In genomic region chr14:76791811-76792571, GRCm38 (mm10) we compare ENCODE assay signal across 8 mouse cellular contexts.
DNase-seq lines count a peak whose midpoint lies in the region; ATAC-seq and TF ChIP-seq lines count a peak whose summit lies in the region.

No protein-coding gene starts in this region.

- DNase-seq in liver, embryonic 11.5 days (ENCODE audit: low spot score) = no peak
- peak; percentile 60 for DNase-seq in embryo, embryonic 11 days
- DNase-seq in hindbrain, postnatal 0 days (ENCODE audit: low spot score) = peak; percentile 74
- no peak for DNase-seq in adrenal gland, adult 18-20 months (ENCODE audit: low spot score in 2 of 2)
- DNase-seq in adrenal gland, postnatal 4 days (ENCODE audit: low spot score in 2 of 2) = no peak

- H3K4me2 ChIP-seq in liver, embryonic 12.5 days = no peak overlapping the region
- H3K4me2 ChIP-seq in liver, embryonic 11.5 days = no peak overlapping the region
- H3K4me2 ChIP-seq in hindbrain, postnatal 0 days (ENCODE audit: low read depth, low read length) = no peak overlapping the region
- H3K4me2 ChIP-seq in midbrain, embryonic 12.5 days (replicated peaks) = 0 out of 2 replicates have a peak overlapping the region, but pooled peaks have one; percentile 4

- H3K4me1 ChIP-seq in liver, embryonic 12.5 days = peaks cover 8% of the 10 kb centered on the region; the same call in 1 of the 2 replicates
- H3K4me1 ChIP-seq in liver, embryonic 11.5 days (replicated peaks; ENCODE audit: control insufficient read depth, insufficient read depth, low read length) = peaks cover 12% of the 10 kb centered on the region; the same call in 1 of the 2 replicates
- peaks cover 5% of the 10 kb centered on the region; the same call in 1 of the 2 replicates for H3K4me1 ChIP-seq in hindbrain, postnatal 0 days (ENCODE audit: insufficient read depth, low read length)
- peaks cover 26% of the 10 kb centered on the region for H3K4me1 ChIP-seq in midbrain, embryonic 12.5 days

- no peak for ATAC-seq in liver, embryonic 12.5 days
- ATAC-seq in liver, embryonic 11.5 days (replicated peaks; ENCODE audit: low FRiP score) = no peak
- peak; percentile 84 for ATAC-seq in hindbrain, postnatal 0 days
- peak; percentile 88 for ATAC-seq in midbrain, embryonic 12.5 days (ENCODE audit: low FRiP score, low read depth)
- no peak for ATAC-seq in inflammation-experienced regulatory T-cells, adult 6 months

- 49% methylated on average over 6 of the region's 6 CpGs for WGBS in liver, embryonic 12.5 days (ENCODE audit: insufficient replicate concordance)
- 46% methylated on average over 6 of the region's 6 CpGs for WGBS in liver, embryonic 11.5 days
- 12% methylated on average over 6 of the region's 6 CpGs for WGBS in hindbrain, postnatal 0 days
- WGBS in midbrain, embryonic 12.5 days = 11% methylated on average over 6 of the region's 6 CpGs

- H3K9me3 ChIP-seq in liver, embryonic 12.5 days (replicated peaks) = no peaks in the 10 kb centered on the region
- no peaks in the 10 kb centered on the region for H3K9me3 ChIP-seq in liver, embryonic 11.5 days (ENCODE audit: control insufficient read depth, low read length)
- no peaks in the 10 kb centered on the region for H3K9me3 ChIP-seq in hindbrain, postnatal 0 days (ENCODE audit: low read length)
- H3K9me3 ChIP-seq in midbrain, embryonic 12.5 days = no peaks in the 10 kb centered on the region

- H3K27me3 ChIP-seq in liver, embryonic 12.5 days (replicated peaks) = no peaks in the 10 kb centered on the region; the same call in 1 of the 2 replicates
- no peaks in the 10 kb centered on the region; the same call in 1 of the 2 replicates for H3K27me3 ChIP-seq in liver, embryonic 11.5 days (replicated peaks; ENCODE audit: control insufficient read depth, insufficient read depth, low read length)
- no peaks in the 10 kb centered on the region for H3K27me3 ChIP-seq in hindbrain, postnatal 0 days (ENCODE audit: insufficient read depth, low read length)
- peaks cover 7% of the 10 kb centered on the region; the same call in 1 of the 2 replicates for H3K27me3 ChIP-seq in midbrain, embryonic 12.5 days

- H3K9ac ChIP-seq in liver, embryonic 12.5 days = no peak overlapping the region
- H3K9ac ChIP-seq in liver, embryonic 11.5 days (ENCODE audit: low read depth, low read length) = no peak overlapping the region
- H3K9ac ChIP-seq in hindbrain, postnatal 0 days (replicated peaks; ENCODE audit: low read length) = no peak overlapping the region
- no peak overlapping the region for H3K9ac ChIP-seq in midbrain, embryonic 12.5 days (replicated peaks)

- H3K36me3 ChIP-seq in liver, embryonic 12.5 days = no peaks in the 10 kb centered on the region
- no peaks in the 10 kb centered on the region for H3K36me3 ChIP-seq in liver, embryonic 11.5 days (ENCODE audit: control insufficient read depth, insufficient read depth, low read length)
- H3K36me3 ChIP-seq in hindbrain, postnatal 0 days (ENCODE audit: insufficient read depth, low read length) = no peaks in the 10 kb centered on the region
- no peaks in the 10 kb centered on the region for H3K36me3 ChIP-seq in midbrain, embryonic 12.5 days

- H3K27ac ChIP-seq in liver, embryonic 12.5 days = 0 out of 2 replicates have a peak overlapping the region, but pooled peaks have one; percentile 22
- H3K27ac ChIP-seq in liver, embryonic 11.5 days (ENCODE audit: low read depth, low read length) = no peak overlapping the region
- peak overlapping the region; percentile 67; the same call in 1 of the 2 replicates for H3K27ac ChIP-seq in hindbrain, postnatal 0 days
- peak overlapping the region; percentile 77 for H3K27ac ChIP-seq in midbrain, embryonic 12.5 days (replicated peaks)

- no peak for TF ChIP-seq CTCF in hindbrain, postnatal 0 days (IDR thresholded peaks at IDR 0.05; ENCODE audit: low read depth)

- H3K4me3 ChIP-seq in liver, embryonic 12.5 days = no peak overlapping the region
- no peak overlapping the region for H3K4me3 ChIP-seq in liver, embryonic 11.5 days (ENCODE audit: low read depth, low read length)
- no peak overlapping the region for H3K4me3 ChIP-seq in hindbrain, postnatal 0 days (ENCODE audit: low read length)
- no peak overlapping the region for H3K4me3 ChIP-seq in midbrain, embryonic 12.5 days

Comparison
In these comparisons a context has a peak if more than half of its experiments do, and no peak if none do; other contexts are left out.
1. ATAC-seq: peak in hindbrain, postnatal 0 days (single experiment) and midbrain, embryonic 12.5 days (single experiment); none in liver, embryonic 12.5 days (single experiment), liver, embryonic 11.5 days (single experiment) and inflammation-experienced regulatory T-cells, adult 6 months (single experiment).
2. DNase-seq: peak in embryo, embryonic 11 days (single experiment) and hindbrain, postnatal 0 days (single experiment); none in liver, embryonic 11.5 days (single experiment), adrenal gland, adult 18-20 months (0 of 2) and adrenal gland, postnatal 4 days (0 of 2).